Mouse (Mus musculus) kidney, postnatal 0 days (tissue): ENCODE results near the gene Cdhr3. TPM values are rescaled to one million over a fixed set of nuclear protein-coding genes. Genes with fewer than 3 reads are reported as not detected.
A peak's percentile ranks its signal among the peaks of the same experiment; 100 is the strongest.
"Not testable (repeated sequence)": the region's sequence is repeated elsewhere in the genome, so short reads cannot be mapped to it uniquely, and the experiment has no call there.

ENCODE experiments used
- ATAC-seq: fragments of 200-750 bp; cut with Nextera tagmentation; replicated peaks from 2 replicates; pipeline ENCODE4 v1.8.0; 2017; ENCODE audit warnings: low read depth, moderate number of reproducible peaks, moderate TSS enrichment, moderate library complexity; ENCODE audit not compliant: low FRiP score
- DNase-seq: peaks from one replicate; pipeline ENCODE4 v3.0.0-alpha.2; 2016; ENCODE audit warnings: low spot score
- H3K27ac ChIP-seq: fragments of 300-500 bp; sonication (generic); 2 replicates; pipeline ENCODE4 v1.5.1; 2014; ENCODE audit warnings: mild to moderate bottlenecking
- H3K27me3 ChIP-seq: fragments of 300-500 bp; sonication (generic); 2 replicates; pipeline ENCODE4 v1.6.1; 2014; ENCODE audit warnings: low read length, mixed read lengths; ENCODE audit not compliant: insufficient read depth
- H3K36me3 ChIP-seq: fragments of 300-500 bp; sonication (generic); 2 replicates; pipeline ENCODE4 v1.6.1; 2014; ENCODE audit warnings: low read length, mixed read lengths; ENCODE audit not compliant: insufficient read depth
- H3K4me1 ChIP-seq: fragments of 300-500 bp; sonication (generic); replicated peaks from 2 replicates; pipeline ENCODE4 v1.6.1; 2014; ENCODE audit warnings: antibody characterized with exemption, low read length, mixed read lengths; ENCODE audit not compliant: insufficient read depth
- H3K4me2 ChIP-seq: fragments of 300-500 bp; sonication (generic); 2 replicates; pipeline ENCODE4 v1.6.1; 2014; ENCODE audit warnings: mild to moderate bottlenecking, low read length, moderate library complexity, mixed read lengths
- H3K4me3 ChIP-seq: fragments of 300-500 bp; sonication (generic); replicated peaks from 2 replicates; pipeline ENCODE4 v1.5.1; 2014; ENCODE audit warnings: low read depth, low read length
- H3K9ac ChIP-seq: fragments of 300-500 bp; sonication (generic); 2 replicates; pipeline ENCODE4 v1.6.1; 2014; ENCODE audit warnings: low read depth, low read length
- H3K9me3 ChIP-seq: fragments of 300-500 bp; sonication (generic); replicated peaks from 2 replicates; pipeline ENCODE4 v1.6.1; 2016; ENCODE audit warnings: low read length, inconsistent platforms, mixed read lengths
- CTCF ChIP-seq: IDR thresholded peaks from 2 replicates; pipeline ENCODE4 v1.5.1; 2016; ENCODE audit warnings: antibody characterized with exemption, low read depth, mild to moderate bottlenecking, moderate library complexity
- WGBS: fragments of 180-500 bp; shearing (Covaris S2); extraction: QIAGEN DNeasy Blood & Tissue Kit; methylation state at CpG from one replicate; pipeline ENCODE4 v1.1.7; 2014; 5-methylcytosine and 5-hydroxymethylcytosine counted together
- polyA plus RNA-seq: library from polyadenylated mRNA; unstranded; fragments of >200 nt; fragmentation: Nextera tagmentation; extraction: Ambion mirVana; gene quantifications from 2 replicates; pipeline ENCODE4 v1.2.1, GENCODE M21; 2015

Cdhr3 gene
- polyA plus RNA-seq, 1 experiment from 2014 or later = not detected

- TF ChIP-seq CTCF = no peak
- Histone ChIP-seq H3K4me3 (no peak overlapping the region), H3K36me3 (no peaks in the 10 kb centered on the region), H3K9ac (no peak overlapping the region), H3K9me3 (no peaks in the 10 kb centered on the region), H3K4me1 (no peaks in the 10 kb centered on the region), H3K27me3 (no peaks in the 10 kb centered on the region), H3K27ac (no peak overlapping the region), H3K4me2 (no peak overlapping the region)
- WGBS = 79% methylated on average over 3 of the region's 3 CpGs
- ATAC-seq (no peak), DNase-seq (no peak)
Measured at GRCm38 (mm10) chr12:33065162-33065561, 27.5 kb downstream of the Cdhr3 start.

- DNase-seq (no peak), ATAC-seq (no peak)
- Histone ChIP-seq H3K4me2 (no peak overlapping the region), H3K4me1 (no peaks in the 10 kb centered on the region), H3K27ac (no peak overlapping the region), H3K36me3 (no peaks in the 10 kb centered on the region), H3K4me3 (no peak overlapping the region), H3K9ac (no peak overlapping the region), H3K27me3 (no peaks in the 10 kb centered on the region), H3K9me3 (no peaks in the 10 kb centered on the region)
- WGBS = 51% methylated on average over 2 of the region's 2 CpGs
- TF ChIP-seq CTCF = no peak
Measured at GRCm38 (mm10) chr12:33064266-33064665, 28.4 kb downstream of the Cdhr3 start.

GRCm38 (mm10) chr12:33063250-33063649, 29.4 kb downstream of the Cdhr3 start:
- Histone ChIP-seq H3K4me2 (no peak overlapping the region), H3K27ac (no peak overlapping the region), H3K36me3 (no peaks in the 10 kb centered on the region), H3K4me3 (no peak overlapping the region), H3K9ac (no peak overlapping the region), H3K4me1 (no peaks in the 10 kb centered on the region), H3K27me3 (no peaks in the 10 kb centered on the region), H3K9me3 (no peaks in the 10 kb centered on the region)
- ATAC-seq (no peak), DNase-seq (no peak)
- TF ChIP-seq CTCF = no peak
- 75% methylated on average over 2 of the region's 2 CpGs for WGBS

- H3K27ac ChIP-seq = not testable (repeated sequence)
Measured at GRCm38 (mm10) chr12:33062379-33062778, 30.3 kb downstream of the Cdhr3 start.

GRCm38 (mm10) chr12:33061651-33062050, 31.0 kb downstream of the Cdhr3 start:
- Histone ChIP-seq H3K4me1 (peaks cover 7% of the 10 kb centered on the region; the same call in 1 of the 2 replicates), H3K9ac (no peak overlapping the region), H3K27ac (no peak overlapping the region), H3K4me3 (no peak overlapping the region), H3K9me3 (no peaks in the 10 kb centered on the region), H3K27me3 (no peaks in the 10 kb centered on the region), H3K36me3 (no peaks in the 10 kb centered on the region), H3K4me2 (no peak overlapping the region)
- no peak for TF ChIP-seq CTCF
- 41% methylated on average over 8 of the region's 8 CpGs for WGBS
- DNase-seq (no peak), ATAC-seq (no peak)

More at GRCm38 (mm10) chr12:33062379-33062778, 30.3 kb downstream of the Cdhr3 start:
- H3K4me2 ChIP-seq, H3K4me3 ChIP-seq, DNase-seq, H3K9me3 ChIP-seq, H3K9ac ChIP-seq, H3K4me1 ChIP-seq, ATAC-seq, H3K36me3 ChIP-seq, H3K27me3 ChIP-seq: not testable (repeated sequence)
- 47% methylated on average over 2 of the region's 2 CpGs for WGBS

GRCm38 (mm10) chr12:33057231-33058048, 35.2 kb downstream of the Cdhr3 start:
- no peak overlapping the region for H3K9ac ChIP-seq
- no peak overlapping the region for H3K4me3 ChIP-seq
- peak; percentile 60 for TF ChIP-seq CTCF
- no peaks in the 10 kb centered on the region for H3K27me3 ChIP-seq
- no peaks in the 10 kb centered on the region for H3K9me3 ChIP-seq
- H3K36me3 ChIP-seq = no peaks in the 10 kb centered on the region
- peak overlapping the region; percentile 56 for H3K4me2 ChIP-seq
- peak; percentile 81 for ATAC-seq
- no peak overlapping the region for H3K27ac ChIP-seq
- H3K4me1 ChIP-seq = peaks cover 7% of the 10 kb centered on the region; the same call in 1 of the 2 replicates
- 7% methylated on average over 19 of the region's 19 CpGs for WGBS
- DNase-seq = peak; percentile 82

GRCm38 (mm10) chr12:33056574-33056973, 36.1 kb downstream of the Cdhr3 start:
- 76% methylated on average over 3 of the region's 3 CpGs for WGBS
- ATAC-seq (no peak), DNase-seq (no peak)
- no peak overlapping the region for H3K9ac ChIP-seq
- TF ChIP-seq CTCF = no peak
- H3K27ac ChIP-seq = no peak overlapping the region
- no peaks in the 10 kb centered on the region for H3K9me3 ChIP-seq
- no peaks in the 10 kb centered on the region for H3K27me3 ChIP-seq
- H3K4me2 ChIP-seq = peak overlapping the region; percentile 56; the same call in 1 of the 2 replicates
- no peak overlapping the region for H3K4me3 ChIP-seq
- H3K4me1 ChIP-seq = peaks cover 7% of the 10 kb centered on the region; the same call in 1 of the 2 replicates
- H3K36me3 ChIP-seq = no peaks in the 10 kb centered on the region
